Mouse (Mus musculus) heart, embryonic 16.5 days (tissue): ENCODE measurements around the gene C9orf72. TPM values are rescaled to one million over a fixed set of nuclear protein-coding genes. Genes with fewer than 3 reads are reported as not detected.

Source experiments
- ATAC-seq: fragments of 200-750 bp; cut with Nextera tagmentation; replicated peaks from 2 replicates; pipeline ENCODE4 v1.8.0; 2017; ENCODE audit warnings: moderate number of reproducible peaks; ENCODE audit not compliant: insufficient read depth, low FRiP score; ENCODE audit errors: extremely low read depth
- H3K27ac ChIP-seq: fragments of 300-500 bp; sonication (generic); 2 replicates; pipeline ENCODE4 v1.5.1; 2014; ENCODE audit warnings: mild to moderate bottlenecking, low read length, control low read depth, moderate library complexity
- H3K27me3 ChIP-seq: fragments of 300-500 bp; sonication (generic); 2 replicates; pipeline ENCODE4 v1.6.1; 2014; ENCODE audit warnings: low read length, mixed read lengths; ENCODE audit not compliant: control insufficient read depth, insufficient read depth
- H3K36me3 ChIP-seq: fragments of 300-500 bp; sonication (generic); 2 replicates; pipeline ENCODE4 v1.6.1; 2014; ENCODE audit not compliant: control insufficient read depth, insufficient read depth
- H3K4me1 ChIP-seq: fragments of 300-500 bp; sonication (generic); 2 replicates; pipeline ENCODE4 v1.6.1; 2014; ENCODE audit warnings: low read length, mixed read lengths; ENCODE audit not compliant: control insufficient read depth, insufficient read depth
- H3K4me2 ChIP-seq: fragments of 300-500 bp; sonication (generic); 2 replicates; pipeline ENCODE4 v1.6.1; 2014; ENCODE audit warnings: low read depth, mild to moderate bottlenecking, control low read depth, low read length
- H3K4me3 ChIP-seq: fragments of 300-500 bp; sonication (generic); 2 replicates; pipeline ENCODE4 v1.5.1; 2014; ENCODE audit warnings: mild to moderate bottlenecking, control low read depth, low read length
- H3K9ac ChIP-seq: fragments of 300-500 bp; sonication (generic); 2 replicates; pipeline ENCODE4 v1.6.1; 2014; ENCODE audit warnings: low read length, control low read depth
- H3K9me3 ChIP-seq: fragments of 300-500 bp; sonication (generic); replicated peaks from 2 replicates; pipeline ENCODE4 v1.6.1; 2016; ENCODE audit warnings: low read length; ENCODE audit not compliant: control insufficient read depth
- WGBS: fragments of 180-500 bp; shearing (Covaris S2); extraction: QIAGEN DNeasy Blood & Tissue Kit; methylation state at CpG from one replicate; pipeline ENCODE4 v1.1.7; 2014; 5-methylcytosine and 5-hydroxymethylcytosine counted together
- polyA plus RNA-seq: library from polyadenylated mRNA; unstranded; fragments of >200 nt; fragmentation: Nextera tagmentation; extraction: Ambion mirVana; gene quantifications from 2 replicates; pipeline ENCODE4 v1.2.1, GENCODE M21; 2015

The C9orf72 gene
- polyA plus RNA-seq, 1 experiment from 2014 or later, result 22.6 TPM

DNA sequence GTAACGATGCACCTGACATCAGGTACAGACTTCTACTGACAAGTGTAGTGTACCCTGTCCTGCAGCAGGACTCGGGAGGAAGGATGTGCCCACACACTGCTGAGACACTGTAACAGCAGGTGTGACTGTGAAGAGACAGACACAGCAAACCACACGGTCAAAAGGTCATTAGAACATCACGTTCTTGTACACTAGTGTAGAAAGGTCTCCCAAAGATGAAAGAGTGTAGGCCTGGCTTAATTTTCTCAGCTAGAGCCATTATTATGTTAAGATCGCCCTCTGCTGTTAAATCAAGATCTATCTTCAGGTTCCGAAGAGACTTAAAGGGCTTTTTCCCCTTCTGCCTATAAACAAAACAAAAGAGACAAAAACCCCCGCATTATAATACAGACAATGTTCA is 33.2 kb downstream of the C9orf72 start:
- Histone ChIP-seq H3K4me3 (no peak overlapping the region), H3K27me3 (no peaks in the 10 kb centered on the region), H3K4me1 (peaks cover 8% of the 10 kb centered on the region), H3K27ac (no peak overlapping the region), H3K9ac (no peak overlapping the region), H3K4me2 (no peak overlapping the region), H3K9me3 (no peaks in the 10 kb centered on the region), H3K36me3 (peaks cover 19% of the 10 kb centered on the region)
- 42% methylated on average over 7 of the region's 7 CpGs for WGBS
- no peak for ATAC-seq

- Histone ChIP-seq H3K4me2 (no peak overlapping the region), H3K4me1 (peaks cover 8% of the 10 kb centered on the region), H3K9ac (no peak overlapping the region), H3K9me3 (no peaks in the 10 kb centered on the region; the same call in 1 of the 2 replicates), H3K27ac (0 out of 2 replicates have a peak overlapping the region, but pooled peaks have one; percentile 19), H3K27me3 (no peaks in the 10 kb centered on the region), H3K36me3 (peaks cover 11% of the 10 kb centered on the region), H3K4me3 (no peak overlapping the region)
- peak; percentile 65 for ATAC-seq
- WGBS, result 35% methylated on average over 5 of the region's 5 CpGs
These were observed 36.2 kb downstream of the C9orf72 start for GRCm38 (mm10) chr4:35189794-35190193.

GRCm38 (mm10) chr4:35187617-35188326 is 38.2 kb downstream of the C9orf72 start:
- H3K27ac ChIP-seq, result no peak overlapping the region
- no peak overlapping the region for H3K4me2 ChIP-seq
- H3K27me3 ChIP-seq, result no peaks in the 10 kb centered on the region
- H3K36me3 ChIP-seq, result peaks cover 11% of the 10 kb centered on the region
- no peaks in the 10 kb centered on the region; the same call in 1 of the 2 replicates for H3K9me3 ChIP-seq
- H3K4me3 ChIP-seq, result no peak overlapping the region
- no peak for ATAC-seq
- peaks cover 8% of the 10 kb centered on the region for H3K4me1 ChIP-seq
- 79% methylated on average over 8 of the region's 8 CpGs for WGBS
- H3K9ac ChIP-seq, result no peak overlapping the region

DNA sequence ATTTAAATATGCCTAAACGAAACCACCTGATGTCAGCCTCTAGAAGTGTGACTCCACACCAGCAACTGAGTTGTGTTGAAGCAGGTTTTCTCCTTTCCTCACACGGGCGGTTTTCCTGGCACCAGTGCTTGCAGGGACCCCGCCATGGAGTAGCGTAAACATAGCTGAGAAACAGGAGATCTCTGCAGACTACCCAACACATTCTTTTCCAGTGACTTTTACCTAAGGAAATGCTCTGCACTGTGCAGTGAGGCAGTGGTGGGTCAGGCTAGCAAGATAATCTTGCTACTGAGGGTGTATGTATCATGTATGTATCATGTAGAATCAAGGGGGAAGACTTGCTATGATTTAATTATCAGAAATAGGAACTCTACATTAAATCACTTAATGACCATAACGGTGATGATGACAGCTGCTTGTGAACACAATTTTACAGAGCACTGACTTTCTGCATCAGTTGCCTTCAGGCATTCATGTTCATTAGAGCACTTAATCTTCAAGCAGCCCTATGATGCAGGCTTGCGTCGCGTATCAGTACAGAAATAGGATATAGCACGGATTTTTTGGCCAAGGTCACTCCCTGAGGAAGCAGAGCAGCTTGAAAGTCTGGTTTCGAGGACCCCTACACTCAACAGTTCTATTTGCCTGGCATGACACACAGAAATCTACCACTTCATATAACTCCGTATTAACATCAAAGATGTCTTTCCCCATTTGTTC is 47.9 kb downstream of the C9orf72 start:
- no peaks in the 10 kb centered on the region for H3K36me3 ChIP-seq
- H3K4me2 ChIP-seq, result no peak overlapping the region
- 62% methylated on average over 12 of the region's 12 CpGs for WGBS
- 0 out of 2 replicates have a peak, but pooled peaks cover 3% of the 10 kb centered on the region for H3K4me1 ChIP-seq
- H3K4me3 ChIP-seq, result no peak overlapping the region
- H3K27me3 ChIP-seq, result no peaks in the 10 kb centered on the region
- H3K27ac ChIP-seq, result no peak overlapping the region
- no peaks in the 10 kb centered on the region for H3K9me3 ChIP-seq
- no peak for ATAC-seq
- H3K9ac ChIP-seq, result no peak overlapping the region

DNA sequence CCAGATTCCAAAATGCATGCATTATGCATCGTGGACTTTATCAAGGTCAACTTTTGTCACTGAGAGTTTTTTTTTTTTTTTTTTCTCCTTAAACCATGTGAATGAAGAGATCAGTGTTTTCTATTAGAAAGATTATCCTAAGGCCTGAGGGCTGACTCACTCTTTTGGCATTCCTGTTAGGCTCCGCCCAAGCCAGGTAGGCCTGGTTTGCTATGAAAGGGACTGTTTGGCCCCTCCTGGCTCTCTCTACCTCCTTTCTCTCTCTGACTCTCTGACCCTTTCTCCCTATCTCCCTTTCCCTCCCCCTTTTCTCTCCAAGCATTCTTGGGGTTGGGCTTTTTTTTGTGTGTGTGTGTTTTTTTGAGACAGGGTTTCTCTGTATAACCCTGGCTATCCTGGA is 50.4 kb downstream of the C9orf72 start:
- no peaks in the 10 kb centered on the region for H3K27me3 ChIP-seq
- no peaks in the 10 kb centered on the region for H3K9me3 ChIP-seq
- no peak overlapping the region for H3K4me3 ChIP-seq
- no peak overlapping the region for H3K4me2 ChIP-seq
- WGBS, result 86% methylated on average over 2 of the region's 2 CpGs
- H3K4me1 ChIP-seq, result 0 out of 2 replicates have a peak, but pooled peaks cover 3% of the 10 kb centered on the region
- no peak for ATAC-seq
- H3K9ac ChIP-seq, result no peak overlapping the region
- H3K27ac ChIP-seq, result no peak overlapping the region
- no peaks in the 10 kb centered on the region for H3K36me3 ChIP-seq

GRCm38 (mm10) chr4:35173551-35173950 is 52.4 kb downstream of the C9orf72 start:
- H3K27ac ChIP-seq, result no peak overlapping the region
- 0 out of 2 replicates have a peak, but pooled peaks cover 6% of the 10 kb centered on the region for H3K4me1 ChIP-seq
- 75% methylated on average over 1 of the region's 1 CpGs for whole genome bisulfite sequencing
- H3K36me3 ChIP-seq, result no peaks in the 10 kb centered on the region
- H3K9ac ChIP-seq, result no peak overlapping the region
- H3K4me3 ChIP-seq, result no peak overlapping the region
- no peaks in the 10 kb centered on the region for H3K27me3 ChIP-seq
- no peak for ATAC-seq
- no peaks in the 10 kb centered on the region for H3K9me3 ChIP-seq
- no peak overlapping the region for H3K4me2 ChIP-seq

DNA sequence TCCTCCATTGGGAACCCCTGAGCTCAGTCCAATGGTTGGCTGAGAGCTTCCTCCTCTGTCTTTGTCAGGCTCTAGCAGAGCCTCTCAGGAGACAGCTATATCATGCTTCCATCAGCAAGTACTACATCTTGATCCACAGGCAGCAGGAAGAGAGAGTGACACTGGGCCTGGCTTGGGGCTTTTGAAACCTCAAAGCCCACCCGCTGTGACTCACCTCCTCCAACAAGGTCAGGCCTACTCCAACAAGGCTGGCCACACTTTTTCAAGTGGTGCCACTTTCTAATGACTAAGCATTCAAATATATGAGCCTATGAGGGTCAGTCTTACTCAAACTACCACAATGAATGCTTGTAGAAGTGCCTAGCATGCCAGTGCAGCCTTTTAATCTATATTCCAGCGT is 53.5 kb downstream of the C9orf72 start:
- Histone ChIP-seq H3K4me2 (no peak overlapping the region), H3K9ac (no peak overlapping the region), H3K4me3 (no peak overlapping the region), H3K27ac (no peak overlapping the region), H3K4me1 (0 out of 2 replicates have a peak, but pooled peaks cover 3% of the 10 kb centered on the region), H3K9me3 (no peaks in the 10 kb centered on the region), H3K36me3 (no peaks in the 10 kb centered on the region), H3K27me3 (no peaks in the 10 kb centered on the region)
- WGBS, result 83% methylated on average over 2 of the region's 2 CpGs
- ATAC-seq, result no peak

- 63% methylated on average over 13 of the region's 13 CpGs for WGBS
- no peak for ATAC-seq
These were observed 56.3 kb downstream of the C9orf72 start for GRCm38 (mm10) chr4:35169571-35170125.

GRCm38 (mm10) chr4:35167855-35168254 is 58.1 kb downstream of the C9orf72 start:
- 77% methylated on average over 5 of the region's 5 CpGs for WGBS
- ATAC-seq, result no peak
- Histone ChIP-seq H3K9me3 (no peaks in the 10 kb centered on the region), H3K4me2 (no peak overlapping the region), H3K27me3 (no peaks in the 10 kb centered on the region), H3K36me3 (no peaks in the 10 kb centered on the region), H3K27ac (no peak overlapping the region), H3K4me3 (no peak overlapping the region), H3K4me1 (0 out of 2 replicates have a peak, but pooled peaks cover 3% of the 10 kb centered on the region), H3K9ac (no peak overlapping the region)

More at GRCm38 (mm10) chr4:35169571-35170125, 56.3 kb downstream of the C9orf72 start:
- H3K4me2 ChIP-seq, result no peak overlapping the region
- no peaks in the 10 kb centered on the region for H3K36me3 ChIP-seq
- H3K4me3 ChIP-seq, result no peak overlapping the region
- no peaks in the 10 kb centered on the region for H3K9me3 ChIP-seq
- no peak overlapping the region for H3K9ac ChIP-seq
- H3K27ac ChIP-seq, result no peak overlapping the region
- H3K4me1 ChIP-seq, result 0 out of 2 replicates have a peak, but pooled peaks cover 3% of the 10 kb centered on the region
- no peaks in the 10 kb centered on the region for H3K27me3 ChIP-seq
